Mouse (Mus musculus): ENCODE measurements around the gene Ttc39b.
A peak's percentile ranks its signal among the peaks of the same experiment; 100 is the strongest.

Ttc39b gene

GRCm38 (mm10) chr4:83323910-83324684 is at the start of gene Ttc39b:
Gene Ttc39b, minus strand, starts transcription at chr4:83324255.
- DNase-seq, result peak; percentile 97

DNA sequence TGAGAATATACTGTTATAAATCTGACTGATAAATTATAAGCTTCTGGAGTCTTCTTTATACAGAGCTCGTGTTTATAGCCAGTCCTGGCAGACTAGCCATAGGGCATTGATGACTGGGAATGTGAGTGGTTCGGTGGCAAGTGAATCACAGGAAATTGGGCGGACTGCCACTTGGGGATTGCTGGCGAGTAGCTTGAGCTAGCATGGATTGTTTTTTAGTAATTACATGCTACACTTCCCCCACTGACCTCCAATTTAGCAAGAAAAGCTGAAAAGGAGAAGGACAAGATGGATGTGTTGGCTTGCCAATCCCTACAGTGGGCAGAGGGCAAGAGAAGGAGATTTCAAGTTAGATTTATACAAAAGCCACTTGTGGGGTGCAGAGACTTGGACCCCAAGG is 49.3 kb upstream of the Ttc39b start:
- no peak for DNase-seq

- DNase-seq, result no peak
Measured at GRCm38 (mm10) chr4:83357738-83358137, 33.7 kb upstream of the Ttc39b start.

- no peak for DNase-seq
Measured at GRCm38 (mm10) chr4:83354786-83355185, 30.7 kb upstream of the Ttc39b start.

DNA sequence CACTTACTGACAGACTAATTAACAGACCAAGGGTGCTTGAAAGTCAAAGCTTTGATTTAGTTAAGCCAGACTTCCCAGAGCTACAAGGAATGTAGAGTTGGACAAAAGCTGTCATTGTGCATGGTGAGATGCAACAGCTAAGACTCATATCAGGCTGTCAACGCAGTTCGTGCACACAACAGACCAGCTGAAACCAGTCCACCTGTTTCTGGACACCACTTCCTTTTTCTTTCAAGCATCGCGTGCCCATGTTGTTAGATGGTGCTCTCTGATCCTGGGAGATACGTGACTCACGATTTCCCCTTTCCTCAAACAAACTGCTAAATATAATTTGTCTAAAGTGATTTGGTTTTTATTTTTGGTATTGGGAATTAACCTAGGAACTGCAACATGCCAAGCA is 29.9 kb upstream of the Ttc39b start:
- DNase-seq, result peak; percentile 3

DNA sequence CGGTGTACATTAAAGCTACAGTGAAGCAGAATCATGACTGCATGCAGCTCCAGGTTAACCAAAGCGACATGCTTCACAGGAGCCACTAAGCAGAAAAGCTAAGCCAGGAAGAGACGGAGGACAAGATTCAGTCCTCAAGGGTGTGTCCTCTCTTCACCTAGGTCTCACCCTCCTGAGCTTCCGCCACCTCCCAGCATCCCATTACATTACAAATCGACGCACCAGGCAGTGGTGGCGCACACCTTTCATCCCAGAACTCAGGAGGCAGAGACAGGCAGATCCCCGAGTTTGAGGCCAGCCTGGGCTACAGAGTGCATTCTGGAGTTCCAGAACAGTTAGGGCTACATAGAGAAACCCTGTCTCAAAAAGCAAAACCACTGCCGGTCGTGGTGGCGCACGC is 29.2 kb upstream of the Ttc39b start:
- DNase-seq, result no peak

- DNase-seq, result peak; percentile 13
Measured at GRCm38 (mm10) chr4:83350719-83351118, 26.7 kb upstream of the Ttc39b start.

GRCm38 (mm10) chr4:83348970-83349369 is 24.9 kb upstream of the Ttc39b start:
- no peak for DNase-seq

- DNase-seq, result peak; percentile 10
Measured at GRCm38 (mm10) chr4:83343895-83344294, 19.8 kb upstream of the Ttc39b start.

DNA sequence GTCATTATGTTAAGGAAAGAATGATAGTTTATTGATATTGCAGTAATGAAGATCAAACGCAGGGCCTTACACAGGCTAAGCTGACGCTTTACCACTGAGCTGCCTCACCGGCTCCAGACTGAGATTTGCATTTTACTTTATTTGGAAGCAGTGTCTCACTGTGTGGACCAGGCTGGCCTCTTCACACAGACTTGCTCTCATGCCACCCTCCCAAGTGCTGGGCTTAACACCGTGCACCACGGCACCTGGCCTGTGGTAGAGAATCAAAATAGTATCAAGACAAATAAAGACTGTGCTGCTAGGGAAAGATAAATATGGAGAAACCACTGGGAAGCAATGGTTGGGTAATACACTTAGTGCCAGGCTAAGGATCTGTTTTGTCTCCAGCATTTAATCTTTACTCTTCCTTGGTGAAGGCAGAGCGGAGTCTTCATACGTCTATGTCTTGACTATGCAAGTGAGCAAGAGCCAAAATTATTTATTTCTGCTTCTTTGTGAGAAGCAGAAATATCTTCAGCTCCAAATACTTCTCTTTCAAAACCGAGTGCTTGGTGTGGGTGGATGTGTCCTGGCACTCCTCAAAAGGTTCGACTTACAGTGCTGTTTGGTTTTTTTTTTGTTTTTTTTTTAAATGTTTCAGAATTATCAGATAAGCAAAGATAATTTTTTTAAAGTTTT is 19.2 kb upstream of the Ttc39b start:
- DNase-seq, result no peak

DNA sequence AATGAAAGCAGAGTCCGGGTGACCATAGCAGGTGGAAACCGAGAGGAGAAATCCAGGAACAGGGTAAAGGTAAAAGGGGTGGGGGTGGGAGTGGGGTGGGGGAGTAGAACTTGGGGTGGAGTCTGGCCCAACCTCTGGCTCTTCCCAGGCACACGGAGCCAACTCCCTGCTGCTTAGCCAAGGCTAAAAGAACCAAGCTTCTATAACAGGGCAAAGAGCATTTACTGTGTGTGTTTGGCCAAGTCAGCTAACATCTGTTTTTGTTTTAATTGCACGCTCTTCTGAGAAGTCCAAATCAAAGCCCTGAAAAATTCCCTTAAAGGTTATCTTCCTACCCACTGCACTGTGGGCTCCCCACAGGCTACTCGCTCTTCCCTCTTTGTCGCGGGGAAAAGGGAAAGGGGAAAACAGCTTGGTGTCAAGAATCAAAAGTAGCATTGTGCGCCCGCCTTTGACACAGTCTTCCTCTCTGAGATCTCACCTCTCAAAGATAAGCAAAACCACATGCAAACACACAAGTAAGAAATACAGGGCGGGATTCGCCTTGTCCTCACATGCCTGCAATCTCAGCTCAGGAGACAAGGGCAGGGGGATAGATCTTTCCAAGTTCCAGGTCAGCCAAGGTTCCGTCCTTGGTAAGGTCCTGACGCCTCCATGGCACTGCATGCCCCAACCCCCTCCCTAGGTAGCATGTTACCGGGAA is 18.4 kb upstream of the Ttc39b start:
- no peak for DNase-seq

DNA sequence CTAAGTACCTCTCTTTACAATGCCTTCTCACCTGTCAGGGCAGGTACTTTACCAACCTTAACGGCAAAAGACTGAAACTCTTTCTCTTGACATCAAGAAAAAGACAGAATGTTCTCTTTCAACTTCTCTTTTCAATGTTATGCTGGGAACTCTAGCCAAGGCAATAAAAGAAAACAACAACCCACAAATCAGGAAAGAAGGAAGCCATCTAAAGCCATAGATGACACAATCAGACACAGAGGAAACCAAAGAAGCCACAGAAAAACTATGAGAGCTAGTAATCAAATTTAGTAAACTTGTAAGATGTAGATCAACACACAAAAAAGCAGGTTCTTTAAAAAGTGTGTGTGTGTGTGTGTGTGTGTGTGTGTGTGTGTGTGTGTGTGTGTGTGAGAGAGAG is 15.3 kb upstream of the Ttc39b start:
- no peak for DNase-seq

DNA sequence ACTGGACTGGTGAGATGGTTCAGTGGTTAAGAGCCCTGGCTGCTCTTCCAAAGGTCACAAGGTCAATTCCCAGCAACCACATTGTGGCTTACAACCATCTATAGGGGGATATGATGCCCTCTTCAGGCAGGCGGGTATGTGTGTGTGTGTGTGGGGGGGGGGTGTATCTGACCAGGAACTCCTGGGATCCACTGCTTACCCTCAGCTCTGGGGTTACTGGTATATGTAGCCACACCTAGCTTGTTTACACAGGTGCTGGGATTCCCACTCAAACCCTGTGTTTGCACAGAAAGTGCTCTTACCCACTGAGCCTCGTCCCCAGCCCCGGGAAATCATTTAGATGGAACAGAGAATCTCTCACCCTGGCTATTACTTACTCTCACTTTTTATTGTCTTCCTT is 13.7 kb upstream of the Ttc39b start:
- DNase-seq, result no peak

DNA sequence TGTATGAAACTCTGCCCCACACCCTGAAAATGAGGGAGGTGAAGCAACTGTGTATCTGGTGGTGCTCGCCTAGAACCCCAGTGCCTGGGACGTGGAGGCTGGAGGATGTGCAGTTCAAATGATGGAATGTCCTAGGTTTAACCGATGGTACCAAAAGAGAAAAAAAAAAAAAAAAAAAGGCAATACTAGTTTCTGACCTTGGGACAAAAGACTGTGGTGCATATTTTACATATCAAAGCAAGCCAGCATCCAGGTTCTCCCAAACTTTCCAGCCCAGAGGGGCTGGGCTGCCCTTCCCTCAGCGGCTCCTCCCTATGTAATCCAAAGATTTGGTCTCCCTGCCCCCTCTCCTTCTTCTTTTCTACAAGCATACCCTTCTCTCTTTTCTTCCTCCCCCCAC is 6.3 kb upstream of the Ttc39b start:
- DNase-seq, result no peak

- DNase-seq, result no peak
Measured at GRCm38 (mm10) chr4:83329615-83330014, 5.6 kb upstream of the Ttc39b start.

DNA sequence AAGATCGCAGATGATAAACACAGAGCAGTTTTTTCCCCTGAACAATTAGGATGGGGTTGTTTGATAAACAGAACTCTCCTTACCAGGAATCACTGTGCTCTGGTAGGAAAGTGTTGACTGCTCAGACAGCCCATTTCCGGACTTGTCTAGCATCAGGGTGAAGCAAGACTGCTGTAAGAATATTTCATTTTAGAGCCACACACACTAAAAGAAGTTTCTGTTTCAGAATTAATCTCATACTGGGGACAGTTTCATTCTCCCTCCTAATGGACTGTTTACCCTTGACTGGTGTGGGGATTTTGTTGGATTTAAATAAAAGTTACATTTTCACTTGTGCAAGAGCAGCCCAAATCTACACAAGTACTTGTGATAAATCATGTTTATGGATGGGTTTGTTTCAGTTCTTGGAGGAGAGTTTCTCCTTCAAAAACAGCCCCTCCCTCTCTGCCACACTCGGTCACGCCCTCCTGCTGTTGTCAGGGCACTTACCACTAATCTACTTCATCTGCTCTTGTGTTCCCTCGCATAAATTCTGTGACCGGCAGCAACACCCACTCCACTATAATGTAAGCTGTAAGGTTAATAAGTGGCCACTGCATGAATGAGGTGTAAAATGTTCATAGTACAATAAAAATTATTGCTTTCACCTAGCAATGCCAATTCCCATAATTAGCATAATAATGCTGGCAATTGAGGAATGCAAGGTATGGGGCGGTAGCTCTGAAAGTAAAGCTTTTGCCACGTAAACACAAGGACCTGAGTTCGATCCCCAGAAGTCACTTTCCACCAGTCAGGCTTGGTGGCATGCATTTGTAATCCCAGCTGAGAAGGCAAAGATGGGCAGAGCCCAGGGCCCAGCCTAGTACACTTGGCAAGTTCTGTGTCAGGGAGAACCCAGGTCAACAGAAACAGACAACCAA is 4.2 kb upstream of the Ttc39b start:
- DNase-seq, result no peak

GRCm38 (mm10) chr4:83327526-83327925 is 3.5 kb upstream of the Ttc39b start:
- no peak for DNase-seq

DNA sequence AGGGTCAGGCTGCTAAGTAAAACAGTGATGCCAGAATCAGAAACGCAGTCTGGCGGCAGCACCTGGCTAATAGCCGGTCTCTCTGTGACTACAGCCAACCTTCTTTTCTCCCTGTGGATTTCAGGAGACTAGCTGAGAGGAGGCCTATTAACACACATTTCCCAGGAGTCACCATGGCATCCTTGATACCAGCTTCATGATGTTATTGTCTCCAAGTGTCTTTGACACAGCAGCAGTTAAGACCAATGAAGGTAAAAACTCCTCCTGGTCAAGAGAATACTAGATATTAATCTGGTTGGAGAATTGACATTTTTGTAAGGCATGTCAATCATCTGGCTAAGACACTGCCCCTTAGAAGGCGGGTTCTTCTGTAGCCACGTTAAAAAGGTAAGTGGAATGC is 1.3 kb upstream of the Ttc39b start:
- no peak for DNase-seq

DNA sequence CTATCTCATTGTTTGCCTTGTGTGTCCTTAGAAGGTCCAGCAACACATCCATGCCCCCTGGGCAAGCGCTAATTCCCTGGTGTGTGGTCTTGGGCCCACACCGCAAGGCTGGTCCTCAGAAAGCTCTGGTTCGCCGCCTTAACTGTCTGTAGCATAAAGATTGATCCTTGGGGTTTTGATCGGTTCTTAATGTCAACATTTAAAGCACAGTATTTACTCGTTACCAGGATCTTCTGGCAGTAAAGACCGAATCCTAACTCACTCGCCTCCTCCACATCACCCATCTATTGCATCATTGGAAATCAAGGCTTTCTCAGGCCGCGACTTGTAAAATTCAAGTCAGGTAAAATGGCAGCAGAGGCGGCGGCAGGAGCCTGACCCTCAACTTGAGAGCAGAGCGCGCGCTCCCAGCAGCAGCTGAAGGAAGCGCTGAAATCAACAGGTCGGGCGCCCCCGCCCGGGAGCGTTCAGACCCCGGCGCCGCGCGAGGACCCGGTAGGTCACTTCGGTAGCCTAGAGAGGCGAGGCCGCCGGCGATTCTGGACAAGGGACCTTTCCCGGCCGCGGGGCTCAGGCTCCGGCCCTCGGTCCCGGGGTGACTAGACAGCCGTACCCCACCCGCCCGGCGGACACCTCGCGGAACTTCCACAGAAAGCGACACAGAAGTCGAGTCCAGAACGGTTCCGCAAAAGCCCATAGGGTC is 703 bp downstream of the Ttc39b start:
- peak; percentile 83 for DNase-seq

GRCm38 (mm10) chr4:83319736-83320135 is 4.3 kb downstream of the Ttc39b start:
- DNase-seq, result no peak

- DNase-seq, result no peak
Measured at GRCm38 (mm10) chr4:83318758-83319157, 5.3 kb downstream of the Ttc39b start.

DNA sequence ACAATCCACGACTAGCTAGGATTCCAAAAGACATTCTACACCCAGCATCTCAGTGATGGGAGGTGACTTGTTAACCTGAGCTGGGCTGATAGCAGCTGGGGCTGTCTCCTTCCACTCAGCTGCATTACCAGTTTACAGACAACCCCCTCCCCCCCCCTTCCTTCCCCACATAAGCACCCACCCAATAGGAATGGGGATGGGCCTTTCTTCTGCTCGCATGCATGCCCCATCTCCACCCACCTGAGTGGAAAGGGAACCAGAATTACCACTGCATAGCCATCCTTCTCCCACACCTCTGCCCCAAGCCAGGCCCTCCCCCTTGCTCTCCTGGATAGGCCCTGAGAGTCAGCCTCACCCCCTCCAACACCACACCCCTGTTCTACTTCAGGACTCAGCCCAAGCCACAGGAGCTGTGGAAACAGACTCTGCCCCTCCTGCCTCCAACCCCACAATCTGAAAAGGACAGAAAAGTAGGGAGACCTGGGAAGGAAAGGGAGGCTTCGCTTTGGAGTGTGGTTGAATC is 6.2 kb downstream of the Ttc39b start:
- DNase-seq, result no peak

All from retina, postnatal 1 day (tissue).